Mouse (Mus musculus): ENCODE measurements around the gene Comp. TPM values are rescaled to one million over a fixed set of nuclear protein-coding genes. Genes with fewer than 3 reads are reported as not detected.

Gene Comp
- total RNA-seq, 2 experiments from 2014 or later, result 2.5 to 2.6 TPM

Other genes starting within 250 kb of the Comp start
- 10 to 100 TPM; 14.8 to 17.1 TPM for gene Nr2c2ap, start 242.2 kb upstream of the Comp start, total RNA-seq (2021)
- gene Rfxank, start 234.4 kb upstream of the Comp start, total RNA-seq (2021), result 10 to 100 TPM; 25.4 to 25.8 TPM
- 10 to 100 TPM; 28.0 to 29.1 TPM for gene Borcs8, start 234.1 kb upstream of the Comp start, total RNA-seq (2021)
- under 1 TPM; 0.20 to 0.21 TPM for gene Mef2b, start 233.8 kb upstream of the Comp start, total RNA-seq (2021)
- gene Tmem161a, start 201.2 kb upstream of the Comp start, total RNA-seq (2021), result 100 to 1,000 TPM; 100 to 110 TPM
- 10 to 100 TPM; 25.9 to 28.0 TPM for gene Slc25a42, start 161.3 kb upstream of the Comp start, total RNA-seq (2021)
- gene Sugp2, start 139.3 kb upstream of the Comp start, total RNA-seq (2021), result 10 to 100 TPM; 52.2 to 55.4 TPM
- 10 to 100 TPM; 10.2 to 10.6 TPM for gene Armc6, start 139.1 kb upstream of the Comp start, total RNA-seq (2021)
- gene Homer3, start 90.7 kb upstream of the Comp start, total RNA-seq (2021), result 10 to 100 TPM; 36.2 to 36.4 TPM
- 10 to 100 TPM; 37.2 to 46.4 TPM for gene Ddx49, start 71.1 kb upstream of the Comp start, total RNA-seq (2021)
- gene Cope, start 71.0 kb upstream of the Comp start, total RNA-seq (2021), result 100 to 1,000 TPM; 176 to 179 TPM
- gene Cers1, start 57.8 kb upstream of the Comp start, total RNA-seq (2021), result under 1 TPM; 0.43 to 0.56 TPM
- under 1 TPM in 1 of 2 experiments, not detected in 1; 0.60 TPM for gene Gdf1, start 43.7 kb upstream of the Comp start, total RNA-seq (2021)
- 10 to 100 TPM; 44.1 to 45.9 TPM for gene Upf1, start 20.3 kb upstream of the Comp start, total RNA-seq (2021)
- gene Crtc1, start 66.0 kb downstream of the Comp start, total RNA-seq (2021), result 10 to 100 TPM; 12.8 to 15.4 TPM
- gene Klhl26, start 103.4 kb downstream of the Comp start, total RNA-seq (2021), result 1 to 10 TPM; 8.2 to 9.2 TPM
- not detected for gene Tmem59l, start 113.8 kb downstream of the Comp start, total RNA-seq (2021)
- gene Crlf1, start 119.6 kb downstream of the Comp start, total RNA-seq (2021), result under 1 TPM in 1 of 2 experiments, not detected in 1; 0.55 TPM
- gene Rex1bd, start 133.2 kb downstream of the Comp start, total RNA-seq (2021), result 100 to 1,000 TPM in 1 of 2 experiments, 10 to 100 TPM in 1; 96.9 to 109 TPM
- gene Uba52, start 137.2 kb downstream of the Comp start, total RNA-seq (2021), result 1,000 to 10,000 TPM; 1,698 to 1,707 TPM
- 100 to 1,000 TPM; 204 to 207 TPM for gene Fkbp8, start 154.2 kb downstream of the Comp start, total RNA-seq (2021)
- gene Kxd1, start 154.4 kb downstream of the Comp start, total RNA-seq (2021), result 10 to 100 TPM; 67.5 to 76.9 TPM
- gene Ell, start 165.9 kb downstream of the Comp start, total RNA-seq (2021), result 10 to 100 TPM; 16.7 to 17.6 TPM
- 10 to 100 TPM; 38.9 to 41.6 TPM for gene Isyna1, start 220.8 kb downstream of the Comp start, total RNA-seq (2021)
- 10 to 100 TPM; 73.8 to 78.5 TPM for gene Ssbp4, start 235.3 kb downstream of the Comp start, total RNA-seq (2021)
- 1 to 10 TPM; 1.1 to 1.5 TPM for gene Lrrc25, start 242.6 kb downstream of the Comp start, total RNA-seq (2021)